Mouse (Mus musculus) gastrocnemius, postnatal 14 days (tissue): ENCODE measurements at regions not wholly inside any gene's neighbourhood (a gene's known extent, or its start where the extent isn't known, plus 50 kb on each side); places are given as distances from the start of the nearest gene placed in this dataset.

Experiments
- DNase-seq: peaks from one replicate; pipeline ENCODE4 v3.0.0; 2021; ENCODE audit warnings: mixed read lengths
- intact Hi-C: fragments of 180-260 bp; cut with DNase I; formaldehyde crosslinking; loops from one replicate; pipeline ENCODE4 v1.15.1; 2025; ENCODE audit warnings: low total_unique reads

DNA sequence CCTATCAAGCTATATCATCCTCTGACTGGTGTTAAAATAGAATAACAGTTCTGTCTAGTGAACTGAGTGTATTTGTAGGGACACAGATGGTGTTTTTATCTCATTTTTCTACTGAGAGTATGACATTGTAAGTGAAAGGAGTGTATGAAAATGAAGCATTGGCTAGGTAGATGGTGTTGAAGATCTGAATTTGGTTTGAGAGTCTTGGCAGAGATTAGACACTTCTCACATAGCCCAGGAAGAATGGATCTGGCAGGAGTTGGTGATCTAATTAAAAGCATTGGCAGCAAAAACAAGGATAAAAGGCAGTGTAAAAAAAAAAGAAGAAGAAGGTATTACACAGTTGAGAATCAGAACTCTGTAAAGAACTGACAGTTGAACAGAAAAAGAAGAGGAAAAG is 900.4 kb upstream of the Pabpc4l start:
- intact Hi-C loops: no loop called here

DNA sequence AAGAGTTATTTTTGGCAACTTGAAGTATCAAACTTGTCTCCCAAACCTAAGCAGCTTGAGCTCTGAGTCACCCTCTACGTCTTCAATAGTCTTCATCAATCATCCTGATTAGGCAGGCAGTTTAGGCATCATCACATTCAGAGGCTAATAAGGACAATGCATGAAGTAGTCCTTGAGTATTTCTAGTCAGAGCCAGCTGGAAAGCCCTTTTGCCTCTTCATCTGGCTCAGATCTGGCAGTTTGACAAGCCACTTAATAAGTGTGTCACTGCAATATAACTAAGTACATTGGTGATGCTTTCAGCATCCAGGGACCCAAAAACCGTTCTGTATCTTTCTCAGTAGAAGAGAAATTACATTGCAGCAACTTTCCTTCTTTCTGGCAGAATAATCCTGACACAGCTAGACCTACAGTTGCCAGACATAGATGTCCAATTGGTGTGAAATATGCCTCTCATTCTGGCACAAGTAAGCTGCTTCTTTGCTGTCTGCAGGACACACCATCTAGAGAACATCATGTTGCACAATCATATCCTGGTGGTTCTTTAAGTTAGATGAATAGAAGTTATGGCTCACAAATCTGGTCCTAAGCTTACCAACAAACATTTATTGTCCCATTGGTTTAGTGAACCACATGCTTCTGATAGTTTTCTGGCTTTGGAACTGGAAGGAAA is 868.5 kb upstream of the Pabpc4l start:
- intact Hi-C loops: no loop called here
- DNase-seq: peak; percentile 3

More for the DNA sequence above, 900.4 kb upstream of the Pabpc4l start:
- no peak for DNase-seq

DNA sequence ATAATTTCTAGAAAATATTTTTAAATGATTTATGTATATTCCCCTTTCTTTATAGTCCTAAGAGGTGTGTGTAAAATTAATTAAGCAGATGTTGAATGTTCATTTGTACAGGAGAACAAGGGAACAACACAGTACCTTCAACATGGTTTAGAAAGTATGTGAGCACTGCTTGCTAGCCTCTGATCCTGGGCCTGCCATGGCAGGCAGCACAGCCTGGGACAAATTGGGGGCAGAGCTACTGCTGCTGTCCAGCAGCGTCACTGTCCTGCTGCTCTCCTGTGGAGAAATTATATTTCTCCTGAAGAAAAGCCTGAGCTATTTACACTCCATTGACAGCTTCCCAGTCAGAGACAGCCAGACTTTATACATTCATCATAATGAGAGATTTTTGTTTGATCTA is 833.8 kb upstream of the Pabpc4l start:
- intact Hi-C loops: no loop called here
- no peak for DNase-seq

DNA sequence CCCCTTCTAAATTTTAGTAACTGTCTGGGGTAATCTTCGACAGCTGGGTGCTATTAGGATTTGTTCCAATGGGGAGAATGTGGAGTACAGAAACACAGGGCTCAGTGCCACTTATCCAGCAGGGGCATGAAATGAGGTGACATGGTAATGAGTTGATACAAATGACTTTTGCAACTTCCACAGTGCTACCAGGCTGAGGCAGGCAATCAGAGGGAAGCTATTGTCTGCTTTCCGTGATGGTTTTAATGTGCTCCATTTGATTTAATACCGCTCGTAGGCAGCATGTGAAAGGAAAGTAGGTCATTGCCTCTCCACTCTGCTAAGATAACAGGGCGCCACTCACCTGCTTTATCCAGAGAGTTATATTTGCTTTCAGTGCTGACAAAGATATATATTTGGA is 832.3 kb upstream of the Pabpc4l start:
- no peak for DNase-seq
- intact Hi-C loops: no loop called here

DNA sequence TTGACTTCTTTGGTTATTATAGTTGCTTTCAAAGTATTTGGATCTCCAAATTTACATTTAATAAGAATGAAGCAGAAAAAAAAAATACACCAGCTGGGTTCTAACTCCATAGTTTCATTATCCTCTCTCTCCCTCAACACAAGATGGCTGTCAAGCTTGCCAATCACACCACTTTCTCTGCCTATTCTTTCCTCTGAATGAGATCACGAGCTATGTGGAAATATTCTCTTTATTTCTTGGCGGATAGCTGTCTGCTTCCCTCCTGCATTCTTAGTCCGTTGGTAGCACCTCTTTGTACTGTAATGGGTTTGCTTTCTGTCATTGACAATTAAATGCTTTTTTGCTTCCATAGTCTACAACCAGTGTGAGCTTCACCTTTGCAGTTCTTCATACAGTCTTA is 793.0 kb upstream of the Pabpc4l start:
- no peak for DNase-seq
- intact Hi-C loops: no loop called here

DNA sequence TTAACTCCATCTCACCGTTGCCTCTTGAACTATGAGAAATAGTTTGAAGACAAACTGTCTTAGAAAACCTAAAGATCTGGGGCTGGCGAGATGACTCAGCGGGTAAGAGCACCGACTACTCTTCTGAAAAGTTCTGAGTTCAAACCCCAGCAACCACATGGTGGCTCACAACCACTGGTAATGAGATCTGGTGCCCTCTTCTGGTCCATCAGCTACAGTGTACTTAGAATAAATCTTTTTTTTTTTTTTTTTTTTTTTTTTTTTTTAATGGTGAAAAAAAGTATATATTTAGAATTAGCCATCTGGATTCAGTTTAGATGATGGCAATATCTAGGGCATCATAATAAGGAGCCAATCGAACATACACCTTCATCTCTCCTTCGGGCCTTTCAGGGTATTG is 782.2 kb upstream of the Pabpc4l start:
- DNase-seq: no peak
- intact Hi-C loops: no loop called here

DNA sequence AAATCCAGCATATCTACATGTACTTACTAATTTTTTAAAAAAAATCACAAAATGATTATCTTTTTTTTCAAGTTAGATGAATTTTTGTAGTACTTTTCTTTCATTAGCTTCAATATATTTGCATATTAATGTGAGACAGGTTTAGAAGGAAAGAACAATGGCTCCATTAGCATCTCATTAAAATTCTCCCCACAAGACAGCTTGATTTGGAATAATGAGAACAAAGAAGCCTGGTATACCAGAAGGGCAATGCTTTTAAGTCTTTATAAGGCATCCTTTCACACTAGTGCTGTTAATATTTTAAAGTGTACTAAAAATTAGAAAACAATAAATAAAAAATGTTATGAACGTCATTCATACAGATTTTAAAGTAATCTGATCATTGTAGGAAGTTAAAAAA is 770.6 kb upstream of the Pabpc4l start:
- DNase-seq: no peak
- intact Hi-C loops: no loop called here

DNA sequence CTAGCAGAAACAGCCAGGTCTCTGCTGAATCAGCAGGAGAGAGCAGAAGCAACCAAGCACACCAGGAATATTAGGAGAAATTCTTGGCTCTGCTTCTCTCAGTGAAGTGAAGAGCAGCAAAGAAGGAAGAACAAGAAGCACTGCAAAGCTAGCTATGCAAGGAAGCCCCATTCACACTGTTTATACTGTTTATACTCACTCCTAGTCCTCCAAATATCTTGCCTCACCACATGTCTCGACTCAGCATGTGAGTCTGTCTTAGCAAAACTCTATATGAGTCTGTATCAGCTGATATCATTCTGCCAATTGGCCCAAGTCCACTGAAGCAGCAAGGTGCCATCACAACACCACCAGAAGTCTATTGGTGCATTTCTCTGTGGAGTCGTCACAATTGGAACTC is 765.1 kb upstream of the Pabpc4l start:
- intact Hi-C loops: no loop called here
- DNase-seq: no peak

DNA sequence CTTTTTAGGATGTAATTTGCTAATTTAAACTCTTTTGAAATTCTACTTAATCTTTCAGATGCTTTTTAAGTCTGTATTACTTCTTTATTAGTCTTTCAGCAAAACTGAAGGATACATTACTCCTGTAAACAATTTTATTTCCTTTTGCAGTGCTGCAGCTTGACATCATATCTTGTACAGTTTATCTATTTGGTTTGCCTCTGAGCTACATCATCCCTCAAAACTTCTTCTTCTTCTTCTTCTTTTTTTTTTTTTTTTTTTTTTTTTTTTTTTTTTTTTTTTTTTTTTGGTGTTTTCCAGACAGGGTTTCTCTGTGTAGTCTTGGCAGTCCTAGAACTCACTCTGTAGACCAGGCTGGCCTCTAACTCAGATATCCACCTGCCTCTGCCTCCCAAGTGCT is 749.6 kb upstream of the Pabpc4l start:
- intact Hi-C loops: no loop called here
- DNase-seq: no peak

DNA sequence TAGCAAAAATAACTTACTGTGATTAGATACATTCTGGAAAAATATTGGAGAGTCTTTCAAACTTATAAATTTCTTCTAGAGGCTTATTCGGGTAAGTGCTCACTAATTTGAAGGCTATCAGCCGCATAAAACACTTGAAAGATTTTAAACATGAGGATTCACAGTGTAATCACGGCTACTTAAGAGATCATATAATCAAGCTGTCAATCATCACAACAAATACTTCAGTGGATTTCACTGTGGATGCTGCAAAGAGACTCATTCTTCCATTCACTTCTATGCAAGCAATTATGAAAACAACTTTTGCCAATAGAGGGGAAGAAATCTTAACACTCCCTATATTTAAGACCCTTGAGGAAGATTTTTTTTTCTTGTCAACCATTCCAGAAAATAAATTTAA is 736.2 kb upstream of the Pabpc4l start:
- intact Hi-C loops: no loop called here
- DNase-seq: no peak

DNA sequence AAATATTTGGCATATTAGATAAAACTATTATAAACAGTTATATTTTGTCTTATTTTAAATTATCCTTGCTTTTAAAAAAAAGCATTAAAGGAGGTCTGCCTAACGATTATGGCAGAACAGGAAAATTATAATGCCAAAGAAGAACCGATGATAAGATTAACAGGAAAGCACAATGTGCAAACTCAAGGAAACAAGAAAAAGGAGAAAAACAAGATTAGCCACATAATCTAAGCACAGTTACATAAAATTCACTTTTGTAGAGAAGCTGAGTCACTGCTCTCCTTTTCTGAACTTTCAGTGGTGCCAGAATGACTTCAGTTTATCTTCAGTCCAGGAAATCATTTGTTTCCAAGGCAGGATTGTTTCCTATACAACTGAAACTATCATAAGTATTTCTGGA is 734.7 kb upstream of the Pabpc4l start:
- DNase-seq: no peak
- intact Hi-C loops: no loop called here

DNA sequence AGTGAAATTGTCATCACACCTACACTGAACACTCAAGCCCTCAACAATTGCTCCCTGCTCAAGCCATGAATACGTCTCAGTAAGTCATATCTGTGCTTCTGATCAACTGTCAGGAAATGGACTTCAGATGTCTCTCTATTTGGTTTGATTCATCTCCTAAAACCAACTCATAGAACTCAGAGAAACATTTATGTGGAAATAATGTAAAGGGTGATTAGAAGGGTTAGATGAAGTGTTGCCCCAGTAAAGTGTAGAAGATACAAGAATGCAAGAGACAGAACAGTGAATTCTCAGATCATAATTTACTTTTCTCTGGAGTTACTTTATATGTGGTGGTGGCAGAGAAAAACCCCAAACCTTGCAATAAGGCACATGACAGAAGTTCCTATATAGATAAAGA is 732.4 kb upstream of the Pabpc4l start:
- intact Hi-C loops: no loop called here
- no peak for DNase-seq
